Mouse (Mus musculus): ENCODE data around the gene Gm10959. TPM values are rescaled to one million over a fixed set of nuclear protein-coding genes. Genes with fewer than 3 reads are reported as not detected.
"Not testable (repeated sequence)": the region's sequence is repeated elsewhere in the genome, so short reads cannot be mapped to it uniquely, and the experiment has no call there.

The Gm10959 gene
- not detected for total RNA-seq (2021)
- long read RNA-seq, experiment 1: 0 reads
- long read RNA-seq, experiment 2: 0 reads

- DNase-seq (ENCODE audit: low spot score): no peak
Measured at GRCm38 (mm10) chr3:122919260-122919659, at the start of gene Gm10959. Gene Gm10959, minus strand, starts transcription at chr3:122919360.

- no peak for DNase-seq (ENCODE audit: low spot score)
Measured at GRCm38 (mm10) chr3:122968391-122968790, 49.2 kb upstream of the Gm10959 start.

GRCm38 (mm10) chr3:122964301-122964700 is 45.1 kb upstream of the Gm10959 start:
- DNase-seq (ENCODE audit: low spot score): no peak

DNA sequence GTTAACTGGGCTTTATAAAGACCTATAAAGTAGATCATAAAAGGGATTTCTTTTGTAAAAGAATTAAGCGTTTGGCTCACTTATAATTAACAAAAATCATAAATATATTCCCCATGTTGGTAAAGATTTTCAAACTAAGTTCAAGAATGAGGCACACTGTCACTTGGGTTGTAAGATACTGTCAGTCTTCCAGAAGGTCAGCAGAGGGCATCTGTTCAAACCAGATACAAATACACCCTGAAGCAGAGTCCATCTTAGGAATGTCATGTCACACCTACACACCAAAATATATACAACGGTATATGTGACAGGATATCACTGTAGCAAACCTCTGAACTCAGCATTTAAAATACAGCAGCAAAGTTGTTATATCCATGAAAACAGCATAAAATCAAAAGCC is 31.0 kb upstream of the Gm10959 start:
- no peak for DNase-seq (ENCODE audit: low spot score)

GRCm38 (mm10) chr3:122943387-122943890 is 24.3 kb upstream of the Gm10959 start:
- DNase-seq (ENCODE audit: low spot score): no peak

DNA sequence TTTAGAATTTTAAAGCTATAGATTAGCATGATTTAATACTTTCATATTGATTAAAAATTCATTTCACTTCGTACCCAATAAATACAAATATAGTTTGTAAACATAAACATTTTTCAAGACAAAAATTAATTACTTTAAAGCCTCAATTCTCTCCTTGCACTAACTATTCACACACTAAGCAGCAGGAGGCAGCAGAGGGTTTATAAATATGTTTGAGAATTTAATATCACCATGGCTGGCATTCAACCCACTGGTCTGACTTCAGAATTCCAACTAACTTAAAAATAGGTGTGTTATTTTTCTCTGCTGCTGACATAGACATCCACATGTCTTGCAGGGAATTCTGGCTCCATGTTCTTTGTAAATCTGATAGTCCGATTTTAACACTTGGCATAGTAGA is 20.1 kb upstream of the Gm10959 start:
- DNase-seq (ENCODE audit: low spot score): peak; percentile 86

DNA sequence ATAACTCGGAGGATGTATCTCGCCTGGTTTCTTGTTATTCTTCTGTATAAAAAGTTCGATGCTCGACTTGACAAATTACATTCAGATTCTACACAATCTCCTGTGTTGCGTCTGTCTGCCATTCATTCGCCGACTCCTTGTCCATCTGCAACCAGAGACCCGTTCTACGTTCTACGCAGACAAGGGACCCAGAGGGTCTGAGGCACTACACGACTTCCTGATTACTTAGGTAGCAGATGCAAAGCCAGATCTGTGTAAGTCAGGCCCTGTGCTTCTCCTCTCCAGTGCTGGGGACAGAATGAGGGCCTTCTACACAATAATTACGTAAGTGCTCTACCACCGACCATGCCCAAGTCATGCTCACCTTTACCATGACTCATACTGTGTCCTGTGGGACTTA is 18.0 kb upstream of the Gm10959 start:
- DNase-seq (ENCODE audit: low spot score): not testable (repeated sequence)

GRCm38 (mm10) chr3:122932466-122932865 is 13.3 kb upstream of the Gm10959 start:
- no peak for DNase-seq (ENCODE audit: low spot score)

DNA sequence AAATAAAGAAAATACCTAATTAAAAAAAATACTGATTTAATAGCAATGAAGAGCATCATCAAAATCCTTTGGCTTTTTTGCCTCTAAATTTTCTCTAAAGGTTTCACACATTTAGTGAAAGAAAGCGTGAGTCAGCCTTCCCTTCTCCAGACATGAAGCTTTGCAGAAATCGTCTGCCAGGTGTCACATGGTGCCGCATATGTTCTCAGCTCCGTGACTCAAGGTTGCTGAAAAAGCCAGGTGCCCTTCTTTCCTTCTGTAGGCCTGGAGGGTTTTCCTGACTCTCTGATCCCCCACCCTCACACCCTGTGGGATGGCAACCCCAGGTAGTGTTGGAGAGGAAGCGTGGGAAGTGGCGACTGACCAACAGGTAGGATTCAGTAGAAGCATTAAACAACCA is 10.6 kb upstream of the Gm10959 start:
- no peak for DNase-seq (ENCODE audit: low spot score)

GRCm38 (mm10) chr3:122924009-122924914 is 5.1 kb upstream of the Gm10959 start, which contains the start of gene 1810037I17Rik:
Gene 1810037I17Rik, plus strand, starts transcription at chr3:122924203.
- peak; percentile 96 for DNase-seq (ENCODE audit: low spot score)

DNA sequence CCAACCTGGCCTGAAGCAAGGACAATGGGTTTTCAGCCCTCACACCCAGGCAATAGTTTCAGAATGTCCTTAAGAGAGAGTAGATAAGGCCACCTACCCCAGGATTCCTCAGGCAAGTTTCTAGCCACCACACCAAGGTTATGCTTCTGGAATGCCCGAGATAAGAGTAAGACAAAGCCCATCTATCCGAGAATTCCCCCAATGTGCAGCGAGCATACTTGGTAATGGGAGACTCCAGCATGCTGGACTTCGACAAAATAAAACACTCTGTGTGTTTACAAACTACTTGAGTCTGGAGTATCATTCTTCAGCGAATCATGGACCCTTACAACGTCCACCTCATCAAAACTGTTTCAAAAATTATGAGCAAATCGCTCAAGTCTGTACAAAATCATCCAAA is 4.0 kb upstream of the Gm10959 start:
- no peak for DNase-seq (ENCODE audit: low spot score)

GRCm38 (mm10) chr3:122921676-122922527 is 2.7 kb upstream of the Gm10959 start:
- no peak for DNase-seq (ENCODE audit: low spot score)

DNA sequence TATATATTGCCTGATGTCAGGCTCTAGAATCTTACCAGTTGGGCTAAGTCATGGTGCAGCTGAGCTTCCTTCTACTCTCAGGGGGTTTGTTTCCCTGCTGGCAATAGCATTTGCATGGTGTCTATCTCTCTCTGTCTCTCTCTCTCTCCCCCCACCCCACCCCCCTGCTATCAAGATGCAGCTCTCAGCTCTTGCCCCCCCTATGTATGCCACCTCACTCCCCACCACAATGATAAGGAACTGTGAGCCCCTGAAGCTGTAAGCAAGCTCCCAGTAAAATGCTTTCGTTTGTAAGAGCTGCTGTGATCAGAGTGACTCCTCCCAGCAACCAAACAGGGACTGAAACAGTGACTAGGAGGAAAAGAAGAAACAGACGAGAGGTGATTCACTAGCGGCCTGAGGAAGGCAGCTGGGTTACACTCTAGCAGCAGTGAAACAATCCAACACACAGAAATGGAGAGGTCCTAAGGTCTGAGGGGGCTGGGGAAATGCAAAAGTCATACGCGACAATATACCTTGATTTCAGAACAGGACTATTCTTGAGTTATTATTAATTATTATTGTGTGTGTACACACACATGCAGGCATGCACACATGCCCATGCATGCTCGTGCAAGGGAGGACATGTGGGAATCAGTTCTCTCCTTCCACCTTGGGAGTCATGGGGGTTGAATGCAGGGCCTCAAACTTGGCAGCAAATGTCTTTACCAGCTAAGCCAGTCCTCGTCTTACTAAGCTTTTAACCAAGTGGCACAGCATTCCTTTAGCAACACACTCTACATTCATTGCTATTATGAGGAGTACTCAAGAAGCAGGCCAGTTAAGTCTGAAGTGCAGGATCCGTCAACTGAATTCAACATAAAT is 1.6 kb upstream of the Gm10959 start:
- DNase-seq (ENCODE audit: low spot score): no peak

DNA sequence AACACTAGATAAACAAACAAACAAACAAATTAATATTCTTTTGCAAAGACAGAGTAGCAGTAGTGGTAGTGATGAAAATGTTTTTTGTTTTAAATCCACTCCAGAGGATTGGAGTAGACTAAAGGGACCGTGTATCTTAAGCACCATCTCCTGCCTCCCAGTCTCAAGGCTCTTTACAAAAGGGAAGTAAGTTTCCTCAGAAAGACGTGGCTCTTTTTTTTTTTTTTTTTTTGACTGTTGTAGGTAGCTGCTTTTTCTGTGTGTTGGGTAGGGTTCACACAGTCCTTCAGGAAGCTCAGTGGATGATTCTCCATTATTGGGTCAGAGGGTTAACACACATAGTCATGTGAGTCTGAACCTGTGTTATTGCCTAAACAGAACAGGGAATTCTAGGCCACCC is 488 bp downstream of the Gm10959 start:
- no peak for DNase-seq (ENCODE audit: low spot score)

DNA sequence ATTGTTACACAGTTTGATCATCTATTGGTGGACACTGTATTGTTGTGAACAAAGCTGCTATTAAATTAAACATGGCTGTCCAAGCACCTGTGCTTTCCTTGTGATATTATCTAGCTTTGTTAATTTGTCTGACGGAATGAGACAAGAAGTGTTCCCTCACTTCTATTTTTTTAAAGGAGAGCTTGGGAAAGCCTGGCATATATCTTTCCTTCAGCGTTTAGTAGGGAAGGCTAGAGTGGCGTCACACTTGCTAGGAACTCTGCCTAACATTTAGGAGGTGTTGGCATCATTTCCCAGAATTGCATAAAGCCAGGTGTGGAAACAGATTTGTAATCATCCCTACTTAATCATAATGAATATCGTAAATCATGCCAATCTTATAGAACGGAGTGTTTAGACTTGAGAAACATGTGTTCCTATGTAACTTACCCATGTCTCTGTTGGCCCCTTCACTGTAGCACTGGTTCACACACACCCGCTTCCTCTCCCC is 2.9 kb downstream of the Gm10959 start:
- no peak for DNase-seq (ENCODE audit: low spot score)

GRCm38 (mm10) chr3:122915493-122915892 is 3.7 kb downstream of the Gm10959 start:
- DNase-seq (ENCODE audit: low spot score): no peak

DNA sequence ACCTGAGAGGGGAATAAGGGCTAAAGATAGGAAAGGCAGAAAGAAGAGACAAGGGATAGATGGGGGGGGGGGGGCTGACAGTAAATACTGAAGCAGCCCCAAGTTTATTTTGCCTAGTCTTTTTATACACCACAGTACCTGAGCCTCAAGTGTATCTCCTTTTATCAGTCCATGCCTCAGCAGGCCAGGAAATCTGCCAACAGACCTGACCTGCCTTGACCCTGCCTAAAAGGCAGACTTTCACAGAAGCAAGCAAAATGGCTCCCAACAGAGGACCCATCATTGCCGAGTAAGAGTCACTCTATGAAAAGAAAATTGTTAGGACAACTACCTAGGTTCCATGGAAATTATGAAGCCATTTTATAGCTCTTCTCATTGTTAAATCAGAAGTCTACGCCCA is 11.3 kb downstream of the Gm10959 start:
- DNase-seq (ENCODE audit: low spot score): no peak

DNA sequence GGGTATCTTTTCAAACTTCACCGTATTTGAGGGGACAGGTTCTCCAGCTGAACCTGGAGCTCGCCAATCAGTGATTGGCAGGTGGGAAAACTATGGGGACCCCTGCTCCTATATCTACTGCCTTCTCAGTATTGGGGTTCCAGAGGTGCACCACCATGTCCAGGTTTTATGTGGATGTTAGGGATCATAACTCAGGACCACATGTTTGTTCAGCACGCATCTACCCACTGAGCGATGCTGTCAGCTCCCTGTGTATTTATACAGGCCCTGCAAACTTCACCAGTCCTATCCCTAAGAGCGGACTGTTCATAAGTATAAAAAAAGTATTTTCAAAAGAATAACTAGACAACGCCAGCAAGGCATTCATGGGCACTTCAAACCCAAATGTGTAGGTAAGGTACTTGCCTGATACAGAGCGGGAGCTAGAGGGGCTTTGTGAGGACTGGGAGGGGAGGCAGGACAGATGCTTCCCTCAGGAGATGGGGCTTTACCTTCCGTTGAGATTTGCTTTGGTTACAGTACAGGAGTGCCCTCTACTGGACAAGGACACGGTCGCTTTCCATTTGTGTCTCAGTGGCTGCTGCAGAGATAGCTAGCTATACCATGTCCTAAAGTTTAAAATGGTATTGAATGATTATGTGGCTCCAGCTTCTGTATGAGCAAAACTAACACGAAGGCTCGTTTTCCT is 15.3 kb downstream of the Gm10959 start:
- peak; percentile 5 for DNase-seq (ENCODE audit: low spot score)

- no peak for DNase-seq (ENCODE audit: low spot score)
Measured at GRCm38 (mm10) chr3:122898254-122898653, 20.9 kb downstream of the Gm10959 start.

GRCm38 (mm10) chr3:122895189-122895731 is 23.9 kb downstream of the Gm10959 start:
- DNase-seq (ENCODE audit: low spot score): no peak

Measured in gastrocnemius, adult 18-20 months (tissue).